Mouse (Mus musculus): ENCODE measurements around the gene Sdk1. TPM values are rescaled to one million over a fixed set of nuclear protein-coding genes. Genes with fewer than 3 reads are reported as not detected.

Sdk1 gene
- total RNA-seq, 1 experiment = 1.2 TPM

- TF ChIP-seq ZC3H11A (IDR thresholded peaks at IDR 0.05; ENCODE audit: borderline replicate concordance, low read depth, low read length) (no peak), HCFC1 (IDR thresholded peaks at IDR 0.05; ENCODE audit: borderline replicate concordance, insufficient read depth, low read length) (no peak), ZNF384 (IDR thresholded peaks at IDR 0.05; ENCODE audit: low read depth, low read length) (no peak), MAFK (IDR thresholded peaks at IDR 0.05; ENCODE audit: insufficient read depth, low read depth, low read length) (no peak), CHD2 (IDR thresholded peaks at IDR 0.05; ENCODE audit: low read depth, low read length) (no peak)
- Histone ChIP-seq H3K36me3 (ENCODE audit: control insufficient read depth, insufficient read depth, low read length, poor library complexity, severe bottlenecking) (no peaks in the 10 kb centered on the region), H3K9ac (ENCODE audit: insufficient read depth, low read depth, low read length, poor library complexity, severe bottlenecking) (no peak overlapping the region), H3K9me3 (ENCODE audit: control insufficient read depth, insufficient read depth, low read depth, low read length) (no peaks in the 10 kb centered on the region), H3K4me3 (ENCODE audit: insufficient read depth in 1 of 2, low read depth in 1 of 2, low read length in 2 of 2, poor library complexity in 1 of 2, severe bottlenecking in 1 of 2) (no peak overlapping the region), H3K4me1 (ENCODE audit: control insufficient read depth in 2 of 2, insufficient read depth in 2 of 2, low read length in 2 of 2, poor library complexity in 1 of 2) (no peaks in the 10 kb centered on the region), H3K27ac (ENCODE audit: insufficient read depth, low read depth, low read length, poor library complexity, severe bottlenecking) (no peak overlapping the region)
- no peak for DNase-seq (ENCODE audit: low read depth, low spot score)
- in situ Hi-C loops (cut with MboI; ENCODE audit: low sequenced_read_pairs in 2 of 2, unreplicated experiment in 2 of 2) = no loop called here
Measured at GRCm38 (mm10) chr5:141880661-141881060, 639.4 kb downstream of the Sdk1 start.

DNA sequence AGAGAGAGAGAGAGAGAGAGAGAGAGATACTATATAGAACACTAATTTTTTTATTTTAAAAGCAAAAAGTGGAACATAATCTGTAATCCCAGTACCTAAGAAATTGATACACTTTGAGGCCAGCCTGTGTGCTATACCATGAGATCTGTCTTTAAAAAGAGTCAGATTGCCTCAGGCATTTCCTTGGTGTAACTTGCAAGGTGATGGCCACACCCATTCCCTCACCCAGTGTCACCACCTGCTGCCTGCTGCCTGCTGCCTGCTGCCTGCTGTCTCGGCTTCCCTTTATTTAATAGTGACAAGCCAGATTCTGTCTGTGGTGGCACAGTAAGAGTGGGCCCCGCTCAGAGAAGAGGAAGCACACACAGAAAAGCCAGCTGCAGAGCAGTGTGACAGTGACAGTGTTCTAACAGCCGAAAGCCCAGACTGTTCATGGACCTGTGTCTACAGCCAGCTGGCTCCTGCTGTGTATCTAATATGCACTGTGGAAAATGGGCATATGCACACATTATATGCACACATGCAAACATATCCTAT, 642.9 kb downstream of the Sdk1 start:
- Histone ChIP-seq H3K36me3 (ENCODE audit: control insufficient read depth, insufficient read depth, low read length, poor library complexity, severe bottlenecking) (no peaks in the 10 kb centered on the region), H3K4me1 (ENCODE audit: control insufficient read depth in 2 of 2, insufficient read depth in 2 of 2, low read length in 2 of 2, poor library complexity in 1 of 2) (no peaks in the 10 kb centered on the region), H3K4me3 (ENCODE audit: insufficient read depth in 1 of 2, low read depth in 1 of 2, low read length in 2 of 2, poor library complexity in 1 of 2, severe bottlenecking in 1 of 2) (no peak overlapping the region), H3K9me3 (ENCODE audit: control insufficient read depth, insufficient read depth, low read depth, low read length) (no peaks in the 10 kb centered on the region), H3K27ac (ENCODE audit: insufficient read depth, low read depth, low read length, poor library complexity, severe bottlenecking) (no peak overlapping the region), H3K9ac (ENCODE audit: insufficient read depth, low read depth, low read length, poor library complexity, severe bottlenecking) (no peak overlapping the region)
- in situ Hi-C loops (cut with MboI; ENCODE audit: low sequenced_read_pairs in 2 of 2, unreplicated experiment in 2 of 2) = no loop called here
- DNase-seq (ENCODE audit: low read depth, low spot score) = no peak
- TF ChIP-seq HCFC1 (IDR thresholded peaks at IDR 0.05; ENCODE audit: borderline replicate concordance, insufficient read depth, low read length) = no peak
- no peak for TF ChIP-seq ZNF384 (IDR thresholded peaks at IDR 0.05; ENCODE audit: low read depth, low read length)
- no peak for TF ChIP-seq MAFK (IDR thresholded peaks at IDR 0.05; ENCODE audit: insufficient read depth, low read depth, low read length)
- TF ChIP-seq CHD2 (IDR thresholded peaks at IDR 0.05; ENCODE audit: low read depth, low read length) = no peak
- no peak for TF ChIP-seq ZC3H11A (IDR thresholded peaks at IDR 0.05; ENCODE audit: borderline replicate concordance, low read depth, low read length)

- no peak for TF ChIP-seq ZNF384 (IDR thresholded peaks at IDR 0.05; ENCODE audit: low read depth, low read length)
- TF ChIP-seq CHD2 (IDR thresholded peaks at IDR 0.05; ENCODE audit: low read depth, low read length) = no peak
- TF ChIP-seq HCFC1 (IDR thresholded peaks at IDR 0.05; ENCODE audit: borderline replicate concordance, insufficient read depth, low read length) = no peak
- TF ChIP-seq ZC3H11A (IDR thresholded peaks at IDR 0.05; ENCODE audit: borderline replicate concordance, low read depth, low read length) = no peak
- TF ChIP-seq MAFK (IDR thresholded peaks at IDR 0.05; ENCODE audit: insufficient read depth, low read depth, low read length) = no peak
- Histone ChIP-seq H3K4me1 (ENCODE audit: control insufficient read depth in 2 of 2, insufficient read depth in 2 of 2, low read length in 2 of 2, poor library complexity in 1 of 2) (no peaks in the 10 kb centered on the region), H3K4me3 (ENCODE audit: insufficient read depth in 1 of 2, low read depth in 1 of 2, low read length in 2 of 2, poor library complexity in 1 of 2, severe bottlenecking in 1 of 2) (no peak overlapping the region), H3K27ac (ENCODE audit: insufficient read depth, low read depth, low read length, poor library complexity, severe bottlenecking) (no peak overlapping the region), H3K36me3 (ENCODE audit: control insufficient read depth, insufficient read depth, low read length, poor library complexity, severe bottlenecking) (no peaks in the 10 kb centered on the region), H3K9ac (ENCODE audit: insufficient read depth, low read depth, low read length, poor library complexity, severe bottlenecking) (no peak overlapping the region), H3K9me3 (ENCODE audit: control insufficient read depth, insufficient read depth, low read depth, low read length) (no peaks in the 10 kb centered on the region)
- DNase-seq (ENCODE audit: low read depth, low spot score) = no peak
- in situ Hi-C loops (cut with MboI; ENCODE audit: low sequenced_read_pairs in 2 of 2, unreplicated experiment in 2 of 2) = no loop called here
Measured at GRCm38 (mm10) chr5:141886006-141886405, 644.7 kb downstream of the Sdk1 start.

- TF ChIP-seq MAFK (IDR thresholded peaks at IDR 0.05; ENCODE audit: insufficient read depth, low read depth, low read length) (no peak), HCFC1 (IDR thresholded peaks at IDR 0.05; ENCODE audit: borderline replicate concordance, insufficient read depth, low read length) (no peak), ZNF384 (IDR thresholded peaks at IDR 0.05; ENCODE audit: low read depth, low read length) (no peak), ZC3H11A (IDR thresholded peaks at IDR 0.05; ENCODE audit: borderline replicate concordance, low read depth, low read length) (no peak), CHD2 (IDR thresholded peaks at IDR 0.05; ENCODE audit: low read depth, low read length) (no peak)
- Histone ChIP-seq H3K27ac (ENCODE audit: insufficient read depth, low read depth, low read length, poor library complexity, severe bottlenecking) (no peak overlapping the region), H3K4me3 (ENCODE audit: insufficient read depth in 1 of 2, low read depth in 1 of 2, low read length in 2 of 2, poor library complexity in 1 of 2, severe bottlenecking in 1 of 2) (no peak overlapping the region), H3K9ac (ENCODE audit: insufficient read depth, low read depth, low read length, poor library complexity, severe bottlenecking) (no peak overlapping the region), H3K9me3 (ENCODE audit: control insufficient read depth, insufficient read depth, low read depth, low read length) (no peaks in the 10 kb centered on the region), H3K36me3 (ENCODE audit: control insufficient read depth, insufficient read depth, low read length, poor library complexity, severe bottlenecking) (no peaks in the 10 kb centered on the region), H3K4me1 (ENCODE audit: control insufficient read depth in 2 of 2, insufficient read depth in 2 of 2, low read length in 2 of 2, poor library complexity in 1 of 2) (no peaks in the 10 kb centered on the region)
- in situ Hi-C loops (cut with MboI; ENCODE audit: low sequenced_read_pairs in 2 of 2, unreplicated experiment in 2 of 2) = no loop called here
- DNase-seq (ENCODE audit: low read depth, low spot score) = no peak
Measured at GRCm38 (mm10) chr5:141889766-141890165, 648.5 kb downstream of the Sdk1 start.

DNA sequence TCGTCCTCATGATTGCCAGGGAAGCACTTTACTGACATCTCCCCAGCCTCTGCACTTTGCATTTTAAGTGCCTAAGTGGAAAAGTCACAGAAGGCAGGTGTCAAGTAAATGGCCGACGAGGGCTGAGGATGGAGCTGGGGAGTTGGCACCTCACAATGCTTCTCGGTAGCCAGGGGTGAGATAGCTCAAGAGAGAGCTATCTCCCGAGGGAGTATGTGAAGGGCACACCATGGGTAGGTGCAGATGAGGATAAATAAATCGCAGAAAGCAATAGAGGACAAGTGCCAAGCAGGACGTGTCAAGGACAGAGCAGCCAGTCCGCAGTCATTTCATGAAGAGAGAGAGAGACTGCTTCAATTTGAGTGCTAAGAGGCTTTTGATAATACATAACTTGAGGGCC, 655.1 kb downstream of the Sdk1 start:
- no peaks in the 10 kb centered on the region for H3K9me3 ChIP-seq (ENCODE audit: control insufficient read depth, insufficient read depth, low read depth, low read length)
- in situ Hi-C loops (cut with MboI; ENCODE audit: low sequenced_read_pairs in 2 of 2, unreplicated experiment in 2 of 2) = no loop called here
- H3K36me3 ChIP-seq (ENCODE audit: control insufficient read depth, insufficient read depth, low read length, poor library complexity, severe bottlenecking) = no peaks in the 10 kb centered on the region
- no peak for DNase-seq (ENCODE audit: low read depth, low spot score)
- H3K9ac ChIP-seq (ENCODE audit: insufficient read depth, low read depth, low read length, poor library complexity, severe bottlenecking) = no peak overlapping the region
- H3K4me3 ChIP-seq (ENCODE audit: insufficient read depth in 1 of 2, low read depth in 1 of 2, low read length in 2 of 2, poor library complexity in 1 of 2, severe bottlenecking in 1 of 2) = no peak overlapping the region
- TF ChIP-seq CHD2 (IDR thresholded peaks at IDR 0.05; ENCODE audit: low read depth, low read length) (no peak), ZNF384 (IDR thresholded peaks at IDR 0.05; ENCODE audit: low read depth, low read length) (no peak), ZC3H11A (IDR thresholded peaks at IDR 0.05; ENCODE audit: borderline replicate concordance, low read depth, low read length) (no peak), MAFK (IDR thresholded peaks at IDR 0.05; ENCODE audit: insufficient read depth, low read depth, low read length) (no peak), HCFC1 (IDR thresholded peaks at IDR 0.05; ENCODE audit: borderline replicate concordance, insufficient read depth, low read length) (no peak)
- H3K4me1 ChIP-seq (ENCODE audit: control insufficient read depth in 2 of 2, insufficient read depth in 2 of 2, low read length in 2 of 2, poor library complexity in 1 of 2) = no peaks in the 10 kb centered on the region
- no peak overlapping the region for H3K27ac ChIP-seq (ENCODE audit: insufficient read depth, low read depth, low read length, poor library complexity, severe bottlenecking)
